Mouse (Mus musculus): Measurements from ENCODE around the gene Hipk1. TPM values are rescaled to one million over a fixed set of nuclear protein-coding genes. Genes with fewer than 3 reads are reported as not detected.

Gene Hipk1
- polyA plus RNA-seq, 1 experiment from 2014 or later = 12.2 TPM

DNA sequence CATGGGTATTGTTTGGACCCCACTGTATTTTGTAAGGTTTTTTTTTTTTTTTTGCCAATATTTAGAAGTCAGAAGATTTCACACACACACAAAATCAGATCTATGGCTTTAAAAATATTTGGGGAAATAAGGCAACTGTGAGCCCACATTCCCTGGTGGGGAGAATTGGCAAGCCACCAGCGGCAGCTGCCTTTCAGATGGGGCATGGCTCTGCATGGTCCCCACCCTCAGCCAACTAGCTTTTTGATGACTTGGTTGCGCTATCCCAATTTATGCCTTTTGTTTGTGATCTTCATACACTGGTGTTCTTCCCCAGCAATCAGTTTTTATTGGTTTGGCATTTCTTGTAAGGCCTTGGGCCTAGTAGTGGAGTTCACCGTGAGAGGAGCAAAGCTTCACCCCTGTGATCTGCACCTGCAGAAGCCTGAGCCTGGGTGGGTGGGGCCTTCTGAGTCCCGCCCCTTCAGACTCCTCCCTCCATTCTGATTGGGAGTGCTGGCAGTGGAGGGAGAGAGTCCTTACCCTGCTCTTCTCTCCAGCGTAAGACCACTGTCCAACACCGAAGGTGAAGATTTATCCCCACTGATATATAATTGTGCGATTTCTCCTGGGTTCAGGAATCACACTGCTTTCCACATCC is 77.0 kb downstream of the Hipk1 start:
- no peak overlapping the region for H3K27ac ChIP-seq (ENCODE audit: low read depth, low read length)
- WGBS (ENCODE audit: insufficient replicate concordance) = 61% methylated on average over 7 of the region's 7 CpGs
- H3K4me2 ChIP-seq = no peak overlapping the region
- H3K27me3 ChIP-seq (ENCODE audit: control insufficient read depth, insufficient read depth, low read length) = no peaks in the 10 kb centered on the region
- H3K4me3 ChIP-seq (ENCODE audit: low read depth, low read length) = no peak overlapping the region
- ATAC-seq (replicated peaks; ENCODE audit: insufficient number of reproducible peaks, low FRiP score, low TSS enrichment) = no peak
- H3K9me3 ChIP-seq (replicated peaks; ENCODE audit: control insufficient read depth, low read length) = no peaks in the 10 kb centered on the region
- H3K36me3 ChIP-seq (ENCODE audit: control insufficient read depth, insufficient read depth, low read length) = no peaks in the 10 kb centered on the region
- H3K9ac ChIP-seq (ENCODE audit: low read depth, low read length) = no peak overlapping the region
- peaks cover 3% of the 10 kb centered on the region; the same call in 1 of the 2 replicates for H3K4me1 ChIP-seq (ENCODE audit: control insufficient read depth, insufficient read depth, low read length)

- Histone ChIP-seq H3K27ac (ENCODE audit: low read depth, low read length) (no peak overlapping the region), H3K36me3 (ENCODE audit: control insufficient read depth, insufficient read depth, low read length) (no peaks in the 10 kb centered on the region), H3K27me3 (ENCODE audit: control insufficient read depth, insufficient read depth, low read length) (no peaks in the 10 kb centered on the region), H3K4me1 (ENCODE audit: control insufficient read depth, insufficient read depth, low read length) (0 out of 2 replicates have a peak, but pooled peaks cover under 1% of the 10 kb centered on the region), H3K4me2 (no peak overlapping the region), H3K4me3 (ENCODE audit: low read depth, low read length) (no peak overlapping the region), H3K9me3 (replicated peaks; ENCODE audit: control insufficient read depth, low read length) (no peaks in the 10 kb centered on the region), H3K9ac (ENCODE audit: low read depth, low read length) (no peak overlapping the region)
- 79% methylated on average over 4 of the region's 4 CpGs for WGBS (ENCODE audit: insufficient replicate concordance)
- ATAC-seq (replicated peaks; ENCODE audit: insufficient number of reproducible peaks, low FRiP score, low TSS enrichment) = no peak
Measured at GRCm38 (mm10) chr3:103712196-103712595, 79.2 kb downstream of the Hipk1 start.

GRCm38 (mm10) chr3:103709470-103710040 is 81.8 kb downstream of the Hipk1 start:
- H3K27me3 ChIP-seq (ENCODE audit: control insufficient read depth, insufficient read depth, low read length) = no peaks in the 10 kb centered on the region
- ATAC-seq (replicated peaks; ENCODE audit: insufficient number of reproducible peaks, low FRiP score, low TSS enrichment) = no peak
- H3K4me1 ChIP-seq (ENCODE audit: control insufficient read depth, insufficient read depth, low read length) = no peaks in the 10 kb centered on the region
- no peak overlapping the region for H3K4me2 ChIP-seq
- no peak overlapping the region for H3K4me3 ChIP-seq (ENCODE audit: low read depth, low read length)
- no peak overlapping the region for H3K27ac ChIP-seq (ENCODE audit: low read depth, low read length)
- H3K9me3 ChIP-seq (replicated peaks; ENCODE audit: control insufficient read depth, low read length) = no peaks in the 10 kb centered on the region
- H3K36me3 ChIP-seq (ENCODE audit: control insufficient read depth, insufficient read depth, low read length) = no peaks in the 10 kb centered on the region
- no peak overlapping the region for H3K9ac ChIP-seq (ENCODE audit: low read depth, low read length)
- 76% methylated on average over 5 of the region's 5 CpGs for WGBS (ENCODE audit: insufficient replicate concordance)

DNA sequence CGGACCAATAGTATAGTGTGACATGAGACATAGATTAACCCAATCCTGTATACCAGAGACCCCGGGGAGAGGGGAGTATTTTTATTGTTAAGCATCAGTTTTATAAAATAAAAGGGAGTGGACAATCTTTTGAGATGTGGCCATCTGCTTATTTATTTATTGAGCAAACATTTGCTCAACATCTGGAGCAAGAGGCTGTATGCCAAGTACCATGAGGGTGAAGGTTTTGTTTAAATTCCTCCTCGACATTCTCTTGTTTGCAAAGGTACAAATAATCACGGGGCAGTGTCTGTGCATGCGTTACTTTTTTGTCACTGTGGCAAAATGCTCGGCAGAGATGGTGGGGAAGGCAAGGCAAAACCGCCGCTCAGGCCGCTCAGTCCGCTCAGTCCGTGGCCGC is 85.9 kb downstream of the Hipk1 start:
- Histone ChIP-seq H3K27ac (ENCODE audit: low read depth, low read length) (no peak overlapping the region), H3K27me3 (ENCODE audit: control insufficient read depth, insufficient read depth, low read length) (no peaks in the 10 kb centered on the region), H3K9me3 (replicated peaks; ENCODE audit: control insufficient read depth, low read length) (no peaks in the 10 kb centered on the region), H3K36me3 (ENCODE audit: control insufficient read depth, insufficient read depth, low read length) (no peaks in the 10 kb centered on the region), H3K4me1 (ENCODE audit: control insufficient read depth, insufficient read depth, low read length) (no peaks in the 10 kb centered on the region), H3K9ac (ENCODE audit: low read depth, low read length) (no peak overlapping the region), H3K4me3 (ENCODE audit: low read depth, low read length) (no peak overlapping the region), H3K4me2 (no peak overlapping the region)
- WGBS (ENCODE audit: insufficient replicate concordance) = 84% methylated on average over 12 of the region's 12 CpGs
- ATAC-seq (replicated peaks; ENCODE audit: insufficient number of reproducible peaks, low FRiP score, low TSS enrichment) = no peak

GRCm38 (mm10) chr3:103704661-103705060 is 86.7 kb downstream of the Hipk1 start:
- Histone ChIP-seq H3K27me3 (ENCODE audit: control insufficient read depth, insufficient read depth, low read length) (no peaks in the 10 kb centered on the region), H3K4me1 (ENCODE audit: control insufficient read depth, insufficient read depth, low read length) (no peaks in the 10 kb centered on the region), H3K27ac (ENCODE audit: low read depth, low read length) (no peak overlapping the region), H3K9ac (ENCODE audit: low read depth, low read length) (no peak overlapping the region), H3K36me3 (ENCODE audit: control insufficient read depth, insufficient read depth, low read length) (no peaks in the 10 kb centered on the region), H3K9me3 (replicated peaks; ENCODE audit: control insufficient read depth, low read length) (no peaks in the 10 kb centered on the region), H3K4me3 (ENCODE audit: low read depth, low read length) (no peak overlapping the region), H3K4me2 (no peak overlapping the region)
- WGBS (ENCODE audit: insufficient replicate concordance) = 75% methylated on average over 6 of the region's 6 CpGs
- ATAC-seq (replicated peaks; ENCODE audit: insufficient number of reproducible peaks, low FRiP score, low TSS enrichment) = no peak

- WGBS (ENCODE audit: insufficient replicate concordance) = 65% methylated on average over 1 of the region's 1 CpGs
- Histone ChIP-seq H3K4me1 (ENCODE audit: control insufficient read depth, insufficient read depth, low read length) (no peaks in the 10 kb centered on the region), H3K4me2 (no peak overlapping the region), H3K27ac (ENCODE audit: low read depth, low read length) (no peak overlapping the region), H3K9me3 (replicated peaks; ENCODE audit: control insufficient read depth, low read length) (no peaks in the 10 kb centered on the region), H3K36me3 (ENCODE audit: control insufficient read depth, insufficient read depth, low read length) (no peaks in the 10 kb centered on the region), H3K27me3 (ENCODE audit: control insufficient read depth, insufficient read depth, low read length) (no peaks in the 10 kb centered on the region), H3K9ac (ENCODE audit: low read depth, low read length) (no peak overlapping the region), H3K4me3 (ENCODE audit: low read depth, low read length) (no peak overlapping the region)
- no peak for ATAC-seq (replicated peaks; ENCODE audit: insufficient number of reproducible peaks, low FRiP score, low TSS enrichment)
Measured at GRCm38 (mm10) chr3:103696388-103696925, 94.9 kb downstream of the Hipk1 start.

DNA sequence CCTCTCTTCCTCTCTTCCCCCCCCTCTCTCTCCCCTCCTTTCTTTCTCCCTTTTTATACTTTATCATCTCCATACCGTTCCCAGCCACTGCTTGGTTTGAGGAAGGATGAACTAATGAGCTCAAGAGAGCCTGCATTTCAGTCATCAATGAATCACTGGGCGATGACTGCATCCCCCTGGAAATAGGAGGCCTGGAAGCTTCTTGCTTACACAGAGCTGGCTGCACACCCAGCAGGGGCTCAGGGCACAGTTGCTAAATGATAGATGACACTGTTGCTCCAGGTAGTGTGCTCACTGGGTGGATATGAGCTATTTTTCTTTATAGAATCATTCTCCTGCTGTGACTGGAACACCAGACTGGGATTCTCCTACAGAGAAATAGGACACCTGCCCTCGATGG is 95.8 kb downstream of the Hipk1 start:
- Histone ChIP-seq H3K4me2 (no peak overlapping the region), H3K9ac (ENCODE audit: low read depth, low read length) (no peak overlapping the region), H3K4me1 (ENCODE audit: control insufficient read depth, insufficient read depth, low read length) (no peaks in the 10 kb centered on the region), H3K9me3 (replicated peaks; ENCODE audit: control insufficient read depth, low read length) (no peaks in the 10 kb centered on the region), H3K27me3 (ENCODE audit: control insufficient read depth, insufficient read depth, low read length) (no peaks in the 10 kb centered on the region), H3K27ac (ENCODE audit: low read depth, low read length) (no peak overlapping the region), H3K4me3 (ENCODE audit: low read depth, low read length) (no peak overlapping the region), H3K36me3 (ENCODE audit: control insufficient read depth, insufficient read depth, low read length) (no peaks in the 10 kb centered on the region)
- 56% methylated on average over 3 of the region's 3 CpGs for WGBS (ENCODE audit: insufficient replicate concordance)
- no peak for ATAC-seq (replicated peaks; ENCODE audit: insufficient number of reproducible peaks, low FRiP score, low TSS enrichment)

DNA sequence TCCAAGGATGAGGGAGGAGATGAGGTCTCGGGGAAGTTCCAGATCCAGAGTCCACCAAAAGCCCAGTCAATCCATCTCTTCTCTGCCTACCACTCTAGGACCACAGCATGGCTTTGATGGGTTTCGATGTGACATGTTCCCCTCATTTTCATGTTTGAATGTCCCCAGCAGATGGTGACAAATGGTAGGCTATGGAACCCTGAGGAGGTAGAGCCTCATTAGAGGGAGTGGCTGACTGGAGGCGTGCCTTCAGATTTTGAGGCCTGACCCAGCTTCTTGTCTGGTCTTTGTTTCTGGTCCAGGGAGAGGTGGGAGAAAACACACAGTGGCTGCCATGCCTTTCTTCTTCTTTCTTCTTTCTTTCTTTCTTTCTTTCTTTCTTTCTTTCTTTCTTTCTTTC is 100.9 kb downstream of the Hipk1 start:
- no peak overlapping the region for H3K9ac ChIP-seq (ENCODE audit: low read depth, low read length)
- H3K36me3 ChIP-seq (ENCODE audit: control insufficient read depth, insufficient read depth, low read length) = no peaks in the 10 kb centered on the region
- H3K27me3 ChIP-seq (ENCODE audit: control insufficient read depth, insufficient read depth, low read length) = no peaks in the 10 kb centered on the region
- H3K4me2 ChIP-seq = no peak overlapping the region
- ATAC-seq (replicated peaks; ENCODE audit: insufficient number of reproducible peaks, low FRiP score, low TSS enrichment) = no peak
- H3K4me3 ChIP-seq (ENCODE audit: low read depth, low read length) = no peak overlapping the region
- no peak overlapping the region for H3K27ac ChIP-seq (ENCODE audit: low read depth, low read length)
- WGBS (ENCODE audit: insufficient replicate concordance) = 68% methylated on average over 3 of the region's 3 CpGs
- no peaks in the 10 kb centered on the region for H3K9me3 ChIP-seq (replicated peaks; ENCODE audit: control insufficient read depth, low read length)
- H3K4me1 ChIP-seq (ENCODE audit: control insufficient read depth, insufficient read depth, low read length) = no peaks in the 10 kb centered on the region
